Mouse (Mus musculus): Measurements from ENCODE around the gene Thbs4. TPM values are rescaled to one million over a fixed set of nuclear protein-coding genes. Genes with fewer than 3 reads are reported as not detected.
A peak's percentile ranks its signal among the peaks of the same experiment; 100 is the strongest.

Thbs4 gene
- total RNA-seq, 2 experiments from 2014 or later, result 2.6 to 3.1 TPM

GRCm38 (mm10) chr13:92717851-92718665 is 76.6 kb downstream of the Thbs4 start:
- no peak for DNase-seq

GRCm38 (mm10) chr13:92712619-92713018 is 82.0 kb downstream of the Thbs4 start:
- DNase-seq, result no peak

- no peak for DNase-seq
Observed at GRCm38 (mm10) chr13:92711821-92712220, 82.8 kb downstream of the Thbs4 start.

GRCm38 (mm10) chr13:92710361-92710760 is 84.3 kb downstream of the Thbs4 start:
- no peak for DNase-seq

GRCm38 (mm10) chr13:92709535-92709934 is 85.1 kb downstream of the Thbs4 start:
- DNase-seq, result no peak

GRCm38 (mm10) chr13:92708466-92708865 is 86.2 kb downstream of the Thbs4 start:
- DNase-seq, result no peak

- DNase-seq, result no peak
Observed at GRCm38 (mm10) chr13:92707941-92708340, 86.7 kb downstream of the Thbs4 start.

GRCm38 (mm10) chr13:92706342-92707061 is 88.1 kb downstream of the Thbs4 start:
- no peak for DNase-seq

- no peak for DNase-seq
Observed at GRCm38 (mm10) chr13:92705016-92705535, 89.5 kb downstream of the Thbs4 start.

GRCm38 (mm10) chr13:92704189-92704588 is 90.4 kb downstream of the Thbs4 start:
- peak; percentile 10 to 31 for DNase-seq

- DNase-seq, result peak in 1 of 2 experiments; percentile 13
Observed at GRCm38 (mm10) chr13:92703241-92704027, 91.2 kb downstream of the Thbs4 start.

GRCm38 (mm10) chr13:92702035-92702434 is 92.6 kb downstream of the Thbs4 start:
- no peak for DNase-seq

Other genes with a start within 250 kb of the Thbs4 start
- not detected for gene Spz1, start 218.6 kb downstream of the Thbs4 start, total RNA-seq (2021)
- 10 to 100 TPM; 63.7 to 92.3 TPM for gene Serinc5, start 183.7 kb downstream of the Thbs4 start, total RNA-seq (2021)
- 10 to 100 TPM; 18.3 to 20.0 TPM for gene Mtx3, start 49.9 kb upstream of the Thbs4 start, total RNA-seq (2021)